Mouse (Mus musculus) intestine, embryonic 16.5 days (tissue): ENCODE results near the gene Fbxo48. TPM values are rescaled to one million over a fixed set of nuclear protein-coding genes. Genes with fewer than 3 reads are reported as not detected.

Experiments used
- ATAC-seq: fragments of 200-750 bp; cut with Nextera tagmentation; 2 replicates; pipeline ENCODE4 v1.8.0; 2017; ENCODE audit warnings: moderate TSS enrichment, moderate library complexity
- H3K27ac ChIP-seq: fragments of 300-500 bp; sonication (generic); 2 replicates; pipeline ENCODE4 v1.5.1; 2014; ENCODE audit warnings: mild to moderate bottlenecking, low read length
- H3K27me3 ChIP-seq: fragments of 300-500 bp; sonication (generic); replicated peaks from 2 replicates; pipeline ENCODE4 v1.6.1; 2014; ENCODE audit warnings: low read length, control low read depth, mixed read lengths; ENCODE audit not compliant: control insufficient read depth, insufficient read depth
- H3K36me3 ChIP-seq: fragments of 300-500 bp; sonication (generic); 2 replicates; pipeline ENCODE4 v1.6.1; 2014; ENCODE audit warnings: low read length, control low read depth; ENCODE audit not compliant: control insufficient read depth, insufficient read depth
- H3K4me1 ChIP-seq: fragments of 300-500 bp; sonication (generic); 2 replicates; pipeline ENCODE4 v1.6.1; 2014; ENCODE audit warnings: low read length, control low read depth, mixed read lengths; ENCODE audit not compliant: control insufficient read depth, insufficient read depth
- H3K4me2 ChIP-seq: fragments of 300-500 bp; sonication (generic); 2 replicates; pipeline ENCODE4 v1.6.1; 2014; ENCODE audit warnings: low read depth, low read length, control low read depth
- H3K4me3 ChIP-seq: fragments of 300-500 bp; sonication (generic); 2 replicates; pipeline ENCODE4 v1.5.1; 2014; ENCODE audit warnings: mild to moderate bottlenecking, low read length
- H3K9ac ChIP-seq: fragments of 300-500 bp; sonication (generic); 2 replicates; pipeline ENCODE4 v1.6.1; 2014; ENCODE audit warnings: low read depth, low read length
- H3K9me3 ChIP-seq: fragments of 300-500 bp; sonication (generic); 2 replicates; pipeline ENCODE4 v1.6.1; 2016; ENCODE audit warnings: low read length, control low read depth; ENCODE audit not compliant: control insufficient read depth
- WGBS: fragments of 180-500 bp; shearing (Covaris S2); extraction: QIAGEN DNeasy Blood & Tissue Kit; methylation state at CpG from one replicate; pipeline ENCODE4 v1.1.7; 2014; 5-methylcytosine and 5-hydroxymethylcytosine counted together
- polyA plus RNA-seq: library from polyadenylated mRNA; unstranded; fragments of >200 nt; fragmentation: Nextera tagmentation; extraction: Ambion mirVana; gene quantifications from 2 replicates; pipeline ENCODE4 v1.2.1, GENCODE M21; 2015

Fbxo48 gene
- polyA plus RNA-seq, 1 experiment from 2014 or later: 0.79 TPM

GRCm38 (mm10) chr11:16935577-16936236, 15.5 kb upstream of the Fbxo48 start:
- Histone ChIP-seq H3K9me3 (no peaks in the 10 kb centered on the region), H3K4me3 (no peak overlapping the region), H3K4me1 (no peaks in the 10 kb centered on the region), H3K9ac (no peak overlapping the region), H3K4me2 (no peak overlapping the region), H3K27me3 (no peaks in the 10 kb centered on the region), H3K27ac (no peak overlapping the region), H3K36me3 (no peaks in the 10 kb centered on the region)
- WGBS: 77% methylated on average over 6 of the region's 6 CpGs
- ATAC-seq: no peak

DNA sequence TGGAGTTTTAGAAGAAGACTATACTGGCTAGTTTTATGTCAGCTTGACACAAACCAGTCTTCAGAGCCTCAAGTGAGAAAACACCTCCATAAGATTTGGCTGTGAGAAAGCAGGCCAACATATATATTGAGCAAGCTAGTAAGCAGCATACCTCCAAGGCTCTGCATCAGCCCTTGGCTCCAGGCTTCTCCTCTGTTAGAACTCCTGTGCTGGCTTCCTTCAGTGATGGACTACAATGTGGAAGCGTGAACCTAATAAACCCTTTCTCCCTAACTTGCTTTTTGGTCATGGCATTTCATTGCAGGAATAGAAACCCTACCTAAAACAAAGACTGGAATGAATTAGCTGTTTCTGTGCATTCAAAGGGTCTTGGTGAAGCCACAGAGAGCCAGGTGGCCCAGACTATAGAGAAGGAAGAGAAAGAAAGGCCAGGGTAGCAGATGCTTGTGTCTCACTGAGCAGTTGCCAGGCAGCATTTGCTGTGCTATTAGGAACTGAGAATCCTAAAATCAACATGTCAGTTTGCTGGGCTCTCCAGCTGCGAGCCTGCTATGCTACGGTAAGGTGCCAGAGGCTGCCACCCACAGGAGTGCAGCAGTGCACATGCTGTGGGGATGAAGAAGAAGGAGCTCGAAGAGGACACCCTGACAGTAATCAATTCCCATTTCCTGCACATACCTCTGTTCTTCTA, 9.9 kb upstream of the Fbxo48 start:
- 69% methylated on average over 4 of the region's 4 CpGs for WGBS
- ATAC-seq: no peak
- no peak overlapping the region for H3K27ac ChIP-seq
- no peak overlapping the region for H3K9ac ChIP-seq
- H3K4me3 ChIP-seq: no peak overlapping the region
- H3K36me3 ChIP-seq: no peaks in the 10 kb centered on the region
- H3K9me3 ChIP-seq: no peaks in the 10 kb centered on the region
- no peaks in the 10 kb centered on the region for H3K27me3 ChIP-seq
- no peaks in the 10 kb centered on the region for H3K4me1 ChIP-seq
- no peak overlapping the region for H3K4me2 ChIP-seq

- ATAC-seq: no peak
- no peak overlapping the region for H3K4me3 ChIP-seq
Measured at GRCm38 (mm10) chr11:16941973-16942452, 9.2 kb upstream of the Fbxo48 start.

GRCm38 (mm10) chr11:16943016-16943415, 8.2 kb upstream of the Fbxo48 start:
- Histone ChIP-seq H3K36me3 (no peaks in the 10 kb centered on the region), H3K4me1 (no peaks in the 10 kb centered on the region), H3K27me3 (no peaks in the 10 kb centered on the region), H3K27ac (no peak overlapping the region), H3K9me3 (no peaks in the 10 kb centered on the region), H3K4me2 (no peak overlapping the region), H3K4me3 (no peak overlapping the region), H3K9ac (no peak overlapping the region)
- ATAC-seq: no peak
- WGBS: 91% methylated on average over 4 of the region's 4 CpGs

More at GRCm38 (mm10) chr11:16941973-16942452, 9.2 kb upstream of the Fbxo48 start:
- no peaks in the 10 kb centered on the region for H3K9me3 ChIP-seq
- no peaks in the 10 kb centered on the region for H3K36me3 ChIP-seq
- no peak overlapping the region for H3K27ac ChIP-seq
- no peak overlapping the region for H3K4me2 ChIP-seq
- H3K4me1 ChIP-seq: no peaks in the 10 kb centered on the region
- no peak overlapping the region for H3K9ac ChIP-seq
- no peaks in the 10 kb centered on the region for H3K27me3 ChIP-seq
- 56% methylated on average over 4 of the region's 4 CpGs for WGBS

DNA sequence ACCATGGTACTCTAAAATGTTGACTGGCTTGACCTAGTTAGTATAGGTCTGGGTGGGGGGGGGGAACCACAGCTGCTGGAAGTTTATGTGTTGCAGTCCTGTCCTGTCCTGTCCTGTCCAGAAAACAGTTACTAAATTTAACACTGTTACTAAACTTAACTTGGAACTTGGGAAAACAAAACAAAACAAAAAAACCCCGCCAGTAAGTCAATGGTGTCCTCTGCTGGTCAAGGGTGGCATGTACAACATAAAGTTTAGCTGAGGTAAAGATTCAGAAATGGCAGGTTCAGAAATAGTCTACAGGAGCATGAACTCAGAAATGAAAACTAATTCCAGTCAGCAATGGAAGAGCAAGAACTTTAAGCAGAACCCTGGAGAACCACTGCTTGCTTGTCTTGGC, 2.4 kb upstream of the Fbxo48 start:
- Histone ChIP-seq H3K4me3 (no peak overlapping the region), H3K27me3 (no peaks in the 10 kb centered on the region), H3K4me2 (no peak overlapping the region), H3K9ac (no peak overlapping the region), H3K9me3 (no peaks in the 10 kb centered on the region), H3K27ac (no peak overlapping the region), H3K36me3 (no peaks in the 10 kb centered on the region), H3K4me1 (peaks cover 15% of the 10 kb centered on the region)
- ATAC-seq: no peak
- WGBS: 40% methylated on average over 1 of the region's 1 CpGs

GRCm38 (mm10) chr11:16950226-16950975, 774 bp upstream of the Fbxo48 start:
- ATAC-seq: no peak
- peak overlapping the region; percentile 53 for H3K4me2 ChIP-seq
- H3K36me3 ChIP-seq: no peaks in the 10 kb centered on the region
- peak overlapping the region; percentile 62 for H3K9ac ChIP-seq
- H3K9me3 ChIP-seq: no peaks in the 10 kb centered on the region
- H3K27ac ChIP-seq: no peak overlapping the region
- H3K4me3 ChIP-seq: peak overlapping the region; percentile 71
- H3K4me1 ChIP-seq: peaks cover 15% of the 10 kb centered on the region
- WGBS: 31% methylated on average over 13 of the region's 13 CpGs
- H3K27me3 ChIP-seq: no peaks in the 10 kb centered on the region

DNA sequence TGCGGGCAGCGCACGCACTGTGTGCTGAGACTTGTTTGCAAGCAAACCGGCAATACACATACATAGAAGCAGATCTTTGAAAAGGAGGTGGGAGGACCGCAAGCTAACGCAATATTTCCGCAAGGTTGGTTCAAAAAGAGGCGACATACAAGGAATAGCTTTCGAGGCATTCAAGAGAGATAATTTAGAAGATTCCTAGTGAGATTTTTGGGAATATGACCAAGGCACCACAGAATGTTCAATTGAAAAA, 511 bp downstream of the Fbxo48 start:
- H3K4me1 ChIP-seq: peaks cover 15% of the 10 kb centered on the region
- H3K9me3 ChIP-seq: no peaks in the 10 kb centered on the region
- WGBS: 6% methylated on average over 9 of the region's 9 CpGs
- H3K9ac ChIP-seq: peak overlapping the region; percentile 74
- no peak for ATAC-seq
- peak overlapping the region; percentile 71 for H3K4me3 ChIP-seq
- H3K27ac ChIP-seq: 0 out of 2 replicates have a peak overlapping the region, but pooled peaks have one; percentile 16
- H3K27me3 ChIP-seq: no peaks in the 10 kb centered on the region
- H3K4me2 ChIP-seq: peak overlapping the region; percentile 72
- no peaks in the 10 kb centered on the region for H3K36me3 ChIP-seq

- no peak overlapping the region for H3K4me2 ChIP-seq
- H3K9me3 ChIP-seq: no peaks in the 10 kb centered on the region
- no peak overlapping the region for H3K27ac ChIP-seq
- H3K36me3 ChIP-seq: no peaks in the 10 kb centered on the region
- no peaks in the 10 kb centered on the region for H3K27me3 ChIP-seq
- H3K9ac ChIP-seq: no peak overlapping the region
- ATAC-seq: no peak
- WGBS: 89% methylated on average over 6 of the region's 6 CpGs
- peaks cover 9% of the 10 kb centered on the region for H3K4me1 ChIP-seq
- no peak overlapping the region for H3K4me3 ChIP-seq
Measured at GRCm38 (mm10) chr11:16956115-16956862, 5.1 kb downstream of the Fbxo48 start.

DNA sequence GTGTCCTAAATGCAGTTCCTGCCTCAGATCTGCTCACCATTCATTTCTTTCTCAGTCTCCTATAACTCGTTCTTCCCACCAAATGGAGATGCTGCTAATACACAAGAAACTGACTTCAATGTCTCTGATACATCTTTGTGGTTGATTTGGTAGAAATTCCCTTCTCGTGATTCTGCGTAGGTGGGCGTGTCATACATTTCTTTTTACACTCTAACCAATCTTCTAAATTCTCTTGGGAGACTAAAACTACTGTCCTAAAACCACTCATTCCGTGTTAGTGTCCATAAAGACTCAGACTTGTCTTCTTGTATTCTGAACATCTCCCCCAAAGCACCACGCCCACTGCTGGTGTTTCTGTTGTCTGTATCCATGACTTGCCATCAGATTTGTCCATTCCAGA, 5.9 kb downstream of the Fbxo48 start:
- Histone ChIP-seq H3K9ac (no peak overlapping the region), H3K4me1 (peaks cover 4% of the 10 kb centered on the region), H3K4me2 (no peak overlapping the region), H3K27ac (no peak overlapping the region), H3K4me3 (no peak overlapping the region), H3K27me3 (no peaks in the 10 kb centered on the region), H3K9me3 (no peaks in the 10 kb centered on the region), H3K36me3 (no peaks in the 10 kb centered on the region)
- ATAC-seq: no peak
- WGBS: 89% methylated on average over 6 of the region's 6 CpGs
